Comparison of ENCODE assay signal across 34 mouse cellular contexts in the genomic region with DNA sequence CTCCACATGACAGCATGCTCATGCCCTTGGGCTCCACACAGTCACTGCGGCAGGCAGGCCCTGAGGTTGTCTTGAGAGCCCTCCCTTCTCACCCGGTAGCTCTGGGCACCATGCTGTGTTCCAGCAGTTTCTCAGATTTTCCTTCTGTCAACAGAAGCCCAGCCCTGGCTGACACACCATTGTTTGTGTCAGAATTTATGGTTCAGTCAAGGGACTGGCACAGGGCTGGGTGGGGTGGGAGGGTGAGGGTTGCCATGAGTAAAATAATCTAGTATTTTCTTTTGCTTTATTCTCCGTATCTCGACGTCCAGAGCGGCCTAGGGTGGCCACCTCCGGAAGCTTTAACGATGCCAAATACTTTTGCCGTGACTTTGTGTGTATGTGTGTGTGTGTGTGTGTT. TPM values are rescaled to one million over a fixed set of nuclear protein-coding genes. Genes with fewer than 3 reads are reported as not detected.
DNase-seq lines count a peak whose midpoint lies in the region; ATAC-seq and TF ChIP-seq lines count a peak whose summit lies in the region.
"Had no signal": no experiment of that assay in that cellular context is flagged by ENCODE, and none has a peak within 500 bp of the region (broad histone marks: within the 10 kb centered on the region; RNA-seq: fewer than 3 reads in every experiment).

No protein-coding gene starts in this region.

- peaks cover 54% of the 10 kb centered on the region for H3K4me1 ChIP-seq in cerebellum, adult 2 months (ENCODE audit: control insufficient read depth, insufficient read depth, low read length)
- H3K4me1 ChIP-seq in heart, embryonic 14.5 days (ENCODE audit: control insufficient read depth in 2 of 2, insufficient read depth in 2 of 2, low read length in 2 of 2): peaks cover 13 to 34% of the 10 kb centered on the region in 2 experiments
- peaks cover 3% of the 10 kb centered on the region; the same call in 1 of the 2 replicates for H3K4me1 ChIP-seq in heart, adult 2 months (ENCODE audit: control insufficient read depth, insufficient read depth, low read length)
- H3K4me1 ChIP-seq in kidney, embryonic 15.5 days: peaks cover 28% of the 10 kb centered on the region
- H3K4me1 ChIP-seq: midbrain, embryonic 15.5 days had no signal

- TF ChIP-seq POLR2A in cerebellum, adult 2 months (IDR thresholded peaks at IDR 0.05; ENCODE audit: borderline replicate concordance, insufficient read depth, low read length): no peak
- no peak for TF ChIP-seq POLR2A in heart, adult 2 months (IDR thresholded peaks at IDR 0.05; ENCODE audit: insufficient read depth, low read depth, low read length)

- H3K4me3 ChIP-seq in cerebellum, adult 2 months (replicated peaks; ENCODE audit: insufficient read depth, low read depth, low read length): no peak overlapping the region
- no peak overlapping the region for H3K4me3 ChIP-seq in heart, embryonic 14.5 days (ENCODE audit: control insufficient read depth in 1 of 2, insufficient read depth in 1 of 2, low read depth in 1 of 2, low read length in 2 of 2)
- no peak overlapping the region for H3K4me3 ChIP-seq in heart, adult 2 months
- no peak overlapping the region for H3K4me3 ChIP-seq in kidney, embryonic 15.5 days (replicated peaks)
- H3K4me3 ChIP-seq: embryonic facial prominence, embryonic 15.5 days; forebrain, embryonic 12.5 days; hindbrain, embryonic 10.5 days; hindbrain, embryonic 15.5 days; midbrain, embryonic 10.5 days; midbrain, embryonic 15.5 days; neural tube, embryonic 15.5 days had no signal

- no peak for TF ChIP-seq EP300 in heart, adult 2 months (IDR thresholded peaks at IDR 0.05; ENCODE audit: insufficient read depth, low read depth, low read length)

- no peak for TF ChIP-seq CTCF in cerebellum, adult 2 months (IDR thresholded peaks at IDR 0.05; ENCODE audit: borderline replicate concordance, insufficient read depth, low read depth, low read length)
- TF ChIP-seq CTCF in heart, adult 2 months (IDR thresholded peaks at IDR 0.05): no peak

- intact Hi-C loops in heart, adult 2 months (cut with DNase I): no loop called here

- peak overlapping the region; percentile 48 for H3K27ac ChIP-seq in cerebellum, adult 2 months (ENCODE audit: insufficient read depth, low read length)
- peak overlapping the region; percentile 22 to 68; a peak in 2 of 4 replicates for H3K27ac ChIP-seq in heart, embryonic 14.5 days (replicated peaks in 1 of 2; ENCODE audit: control insufficient read depth in 1 of 2, insufficient read depth in 1 of 2, low read depth in 2 of 2, low read length in 2 of 2)
- H3K27ac ChIP-seq in heart, adult 2 months: no peak overlapping the region
- H3K27ac ChIP-seq in kidney, embryonic 15.5 days: no peak overlapping the region
- H3K27ac ChIP-seq: forebrain, embryonic 12.5 days; hindbrain, embryonic 10.5 days; hindbrain, embryonic 15.5 days; liver, embryonic 14.5 days; midbrain, embryonic 10.5 days; midbrain, embryonic 15.5 days; neural tube, embryonic 15.5 days had no signal

- no peak overlapping the region for H3K4me2 ChIP-seq in heart, embryonic 14.5 days (ENCODE audit: low read length)
- no peak overlapping the region for H3K4me2 ChIP-seq in kidney, embryonic 15.5 days
- H3K4me2 ChIP-seq: embryonic facial prominence, embryonic 15.5 days; forebrain, embryonic 12.5 days; hindbrain, embryonic 15.5 days; midbrain, embryonic 15.5 days; neural tube, embryonic 15.5 days had no signal

- no peaks in the 10 kb centered on the region for H3K79me2 ChIP-seq in heart, adult 2 months (replicated peaks; ENCODE audit: control insufficient read depth, insufficient read depth, low read length)

- peak; percentile 26; the same call in 1 of the 2 replicates for ATAC-seq in heart, embryonic 14.5 days (ENCODE audit: insufficient number of reproducible peaks, insufficient read depth, low FRiP score, low read depth)
- 0 out of 2 replicates have a peak, but pooled peaks have one; percentile 26 for ATAC-seq in kidney, embryonic 15.5 days (replicated peaks; ENCODE audit: low FRiP score)
- no peak for ATAC-seq in activated CD4-positive, CD25-positive, alpha-beta regulatory T cell, adult 4 months
- ATAC-seq: forebrain, postnatal 0 days; inflammation-experienced regulatory T-cells, adult 6 months; midbrain, embryonic 15.5 days had no signal

- H3K36me3 ChIP-seq in heart, embryonic 14.5 days (ENCODE audit: control insufficient read depth, insufficient read depth, low read length): no peaks in the 10 kb centered on the region
- H3K36me3 ChIP-seq in heart, adult 2 months (ENCODE audit: control insufficient read depth, insufficient read depth, low read length): no peaks in the 10 kb centered on the region
- H3K36me3 ChIP-seq in kidney, embryonic 15.5 days: no peaks in the 10 kb centered on the region
- H3K36me3 ChIP-seq: embryonic facial prominence, embryonic 15.5 days; forebrain, embryonic 12.5 days; G1E; hindbrain, embryonic 10.5 days; hindbrain, embryonic 15.5 days; midbrain, embryonic 10.5 days; midbrain, embryonic 15.5 days; neural tube, embryonic 15.5 days had no signal

- no peak overlapping the region for H3K9ac ChIP-seq in heart, embryonic 14.5 days (ENCODE audit: low read length)
- H3K9ac ChIP-seq in heart, adult 2 months (ENCODE audit: low read depth, low read length): no peak overlapping the region
- H3K9ac ChIP-seq in kidney, embryonic 15.5 days: no peak overlapping the region
- H3K9ac ChIP-seq: embryonic facial prominence, embryonic 15.5 days; forebrain, embryonic 12.5 days; forebrain, postnatal 0 days; hindbrain, embryonic 15.5 days; liver, embryonic 14.5 days; midbrain, embryonic 15.5 days; neural tube, embryonic 15.5 days had no signal

- H3K27me3 ChIP-seq in cerebellum, adult 2 months (ENCODE audit: control insufficient read depth, insufficient read depth, low read length): no peaks in the 10 kb centered on the region
- H3K27me3 ChIP-seq in heart, embryonic 14.5 days (ENCODE audit: control insufficient read depth, insufficient read depth, low read length): no peaks in the 10 kb centered on the region
- no peaks in the 10 kb centered on the region for H3K27me3 ChIP-seq in heart, adult 2 months (ENCODE audit: control insufficient read depth, insufficient read depth, low read length)
- no peaks in the 10 kb centered on the region for H3K27me3 ChIP-seq in kidney, embryonic 15.5 days
- H3K27me3 ChIP-seq: embryonic facial prominence, embryonic 15.5 days; forebrain, embryonic 12.5 days; hindbrain, embryonic 15.5 days; midbrain, embryonic 15.5 days; neural tube, embryonic 15.5 days had no signal

- no peaks in the 10 kb centered on the region for H3K9me3 ChIP-seq in heart, embryonic 14.5 days (ENCODE audit: control insufficient read depth, low read length)
- H3K9me3 ChIP-seq in kidney, embryonic 15.5 days (replicated peaks): no peaks in the 10 kb centered on the region
- H3K9me3 ChIP-seq: embryonic facial prominence, embryonic 15.5 days; forebrain, embryonic 12.5 days; hindbrain, embryonic 10.5 days; hindbrain, embryonic 15.5 days; midbrain, embryonic 10.5 days; midbrain, embryonic 15.5 days; neural tube, embryonic 15.5 days had no signal

- no peak for DNase-seq in cerebellum, adult 2 months
- DNase-seq in cerebellum, postnatal 14 days: no peak
- DNase-seq in heart, adult 2 months: no peak
- no peak for DNase-seq in kidney, postnatal 36 days
- DNase-seq: adrenal gland, postnatal 10 days; cerebellum, adult 11-12 months; cerebellum, postnatal 10 days; forebrain, postnatal 0 days; gastrocnemius, postnatal 25 days; heart, adult 18-20 months; kidney, adult 11 months; layer of hippocampus, postnatal 36 days; left cerebral cortex, postnatal 4 days; liver; lung, adult 2 months; lung, postnatal 14 days; retina, postnatal 1 day; right cerebral cortex, postnatal 14 days; thymus, adult 18-20 months; thymus, postnatal 25 days had no signal

- WGBS in cerebellum, adult 2 months: 52% methylated on average over 9 of the region's 9 CpGs
- WGBS in heart, embryonic 14.5 days: 81% methylated on average over 9 of the region's 9 CpGs
- WGBS in heart, adult 2 months: 74% methylated on average over 9 of the region's 9 CpGs
- WGBS in kidney, embryonic 15.5 days: 60% methylated on average over 9 of the region's 9 CpGs

RNA-seq across cellular contexts. Expression of gene Afap1l2, which starts 26.3 kb away (rescaled TPM):
- 43.3 and 50.1 TPM in 2 replicates for polyA plus RNA-seq in cerebellum, adult 2 months (2012; rRNA removed)
- polyA plus RNA-seq in heart, embryonic 14.5 days (2014; fragmentation: Nextera tagmentation; extraction: Ambion mirVana): 0.84 and 0.88 TPM in 2 replicates
- total RNA-seq in heart, adult 2 months (2021): 1 to 10 TPM; 3.6 TPM
- 1.8 and 2.9 TPM in 2 replicates for polyA plus RNA-seq in heart, adult 2 months (2012; rRNA removed)
- polyA plus RNA-seq in kidney, embryonic 15.5 days (2015; fragmentation: Nextera tagmentation; extraction: Ambion mirVana): 16.8 and 18.3 TPM in 2 replicates
- not detected for polyA plus RNA-seq in activated CD4-positive, CD25-positive, alpha-beta regulatory T cell, adult 4 months (2017; shearing (Covaris generic))
- total RNA-seq: megakaryocyte progenitor cell, adult 5-6 weeks had no signal
- polyA plus RNA-seq: G1E; inflammation-experienced regulatory T-cells, adult 6 months had no signal

Comparison
In these comparisons a context has a peak if more than half of its experiments do, and no peak if none do; other contexts are left out.
1. H3K27ac ChIP-seq: peak in cerebellum, adult 2 months (single experiment) and heart, embryonic 14.5 days (2 of 2); none in heart, adult 2 months (single experiment) and kidney, embryonic 15.5 days (single experiment).